Mouse (Mus musculus): ENCODE data around the gene Nhs. TPM values are rescaled to one million over a fixed set of nuclear protein-coding genes. Genes with fewer than 3 reads are reported as not detected.

The Nhs gene
- polyA plus RNA-seq, 1 experiment, result 1.1 TPM

DNA sequence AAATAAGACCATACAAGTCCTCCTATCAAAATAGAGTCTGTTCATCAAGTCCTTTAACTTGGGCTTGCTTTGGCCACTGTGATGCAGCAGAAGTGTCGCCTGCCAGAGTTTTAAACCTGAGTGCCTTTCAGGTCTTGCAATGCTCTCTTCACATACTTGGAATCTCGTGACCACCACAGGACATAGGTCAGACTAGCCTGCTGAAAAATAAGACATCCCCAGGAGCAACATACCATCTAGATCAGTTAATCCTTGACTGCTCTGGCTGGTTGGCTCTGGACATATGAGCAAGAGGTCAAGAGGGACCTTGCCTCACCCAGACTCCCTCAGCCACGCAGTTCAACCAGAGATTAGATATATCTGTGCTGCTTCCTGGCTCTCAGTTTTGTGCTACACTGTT is 137.8 kb downstream of the Nhs start:
- no peak for TF ChIP-seq CTCF (IDR thresholded peaks at IDR 0.05; ENCODE audit: extremely low read depth, insufficient read depth, low read length)
- Histone ChIP-seq H3K4me3 (ENCODE audit: insufficient read depth, low read length) (no peak overlapping the region), H3K27ac (ENCODE audit: insufficient read depth, low read length) (no peak overlapping the region), H3K4me1 (ENCODE audit: control insufficient read depth, insufficient read depth, low read length) (no peaks in the 10 kb centered on the region)

DNA sequence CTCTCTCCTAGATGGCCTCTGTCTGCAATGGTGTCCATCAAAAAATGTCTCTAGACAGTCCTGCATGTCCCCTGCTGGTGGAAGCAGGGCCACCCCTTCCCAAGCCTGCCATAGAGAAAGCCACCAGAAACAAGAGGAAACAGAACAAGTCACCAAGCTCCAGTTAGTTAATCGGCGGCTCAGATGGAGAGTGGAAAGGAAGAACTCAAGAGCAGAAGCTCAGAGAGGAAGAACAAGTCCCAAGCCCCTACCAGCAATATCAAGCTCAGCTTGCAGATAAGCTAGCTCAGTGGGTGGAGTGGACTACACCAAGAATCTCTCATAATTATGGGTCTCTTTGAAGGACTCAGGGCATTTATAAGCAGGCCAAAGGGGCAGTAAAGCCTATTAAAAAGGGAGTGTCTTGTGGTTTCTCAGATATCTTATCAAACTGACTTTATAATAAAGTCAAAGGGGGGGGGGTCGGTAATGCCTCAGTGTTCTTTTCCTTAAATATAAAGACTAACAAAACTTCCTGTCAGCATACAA is 139.4 kb downstream of the Nhs start:
- no peaks in the 10 kb centered on the region for H3K4me1 ChIP-seq (ENCODE audit: control insufficient read depth, insufficient read depth, low read length)
- H3K27ac ChIP-seq (ENCODE audit: insufficient read depth, low read length), result no peak overlapping the region
- TF ChIP-seq CTCF (IDR thresholded peaks at IDR 0.05; ENCODE audit: extremely low read depth, insufficient read depth, low read length) (no peak), POLR2A (IDR thresholded peaks at IDR 0.05; ENCODE audit: extremely low read depth, insufficient read depth, low read length) (no peak)
- no peak overlapping the region for H3K4me3 ChIP-seq (ENCODE audit: insufficient read depth, low read length)

- TF ChIP-seq CTCF (IDR thresholded peaks at IDR 0.05; ENCODE audit: extremely low read depth, insufficient read depth, low read length) (no peak), POLR2A (IDR thresholded peaks at IDR 0.05; ENCODE audit: extremely low read depth, insufficient read depth, low read length) (no peak)
- H3K4me3 ChIP-seq (ENCODE audit: insufficient read depth, low read length), result no peak overlapping the region
- H3K4me1 ChIP-seq (ENCODE audit: control insufficient read depth, insufficient read depth, low read length), result no peaks in the 10 kb centered on the region
- no peak overlapping the region for H3K27ac ChIP-seq (ENCODE audit: insufficient read depth, low read length)
Measured at GRCm38 (mm10) chrX:162017471-162017870, 142.1 kb downstream of the Nhs start.

DNA sequence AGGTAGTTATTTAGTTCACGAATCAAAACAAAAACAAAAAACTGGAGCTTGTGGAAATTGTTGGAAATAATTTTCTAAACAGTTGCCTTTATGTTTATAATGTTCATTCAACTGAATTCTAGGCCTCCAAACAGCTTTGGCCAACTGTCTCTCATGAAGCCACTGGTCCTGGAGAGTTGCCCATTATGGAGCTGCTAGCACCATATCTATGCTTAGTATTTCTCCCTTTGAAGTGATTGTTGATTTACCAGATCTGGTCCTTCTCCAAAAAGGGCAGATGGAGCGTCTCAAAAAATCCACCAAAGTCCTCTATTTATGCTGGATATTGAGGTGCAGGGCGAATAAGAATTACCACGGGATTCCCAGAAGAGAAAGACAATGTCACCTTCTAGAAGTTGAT is 147.0 kb downstream of the Nhs start:
- Histone ChIP-seq H3K4me1 (ENCODE audit: control insufficient read depth, insufficient read depth, low read length) (no peaks in the 10 kb centered on the region), H3K4me3 (ENCODE audit: insufficient read depth, low read length) (no peak overlapping the region), H3K27ac (ENCODE audit: insufficient read depth, low read length) (no peak overlapping the region)
- no peak for TF ChIP-seq CTCF (IDR thresholded peaks at IDR 0.05; ENCODE audit: extremely low read depth, insufficient read depth, low read length)
- TF ChIP-seq POLR2A (IDR thresholded peaks at IDR 0.05; ENCODE audit: extremely low read depth, insufficient read depth, low read length), result no peak

- Histone ChIP-seq H3K4me1 (ENCODE audit: control insufficient read depth, insufficient read depth, low read length) (no peaks in the 10 kb centered on the region), H3K4me3 (ENCODE audit: insufficient read depth, low read length) (no peak overlapping the region), H3K27ac (ENCODE audit: insufficient read depth, low read length) (no peak overlapping the region)
- TF ChIP-seq POLR2A (IDR thresholded peaks at IDR 0.05; ENCODE audit: extremely low read depth, insufficient read depth, low read length), result no peak
Measured at GRCm38 (mm10) chrX:162009876-162010275, 149.7 kb downstream of the Nhs start.

GRCm38 (mm10) chrX:162003818-162004217 is 155.7 kb downstream of the Nhs start:
- TF ChIP-seq POLR2A (IDR thresholded peaks at IDR 0.05; ENCODE audit: extremely low read depth, insufficient read depth, low read length) (no peak), CTCF (IDR thresholded peaks at IDR 0.05; ENCODE audit: extremely low read depth, insufficient read depth, low read length) (no peak)
- Histone ChIP-seq H3K4me1 (ENCODE audit: control insufficient read depth, insufficient read depth, low read length) (no peaks in the 10 kb centered on the region), H3K27ac (ENCODE audit: insufficient read depth, low read length) (no peak overlapping the region), H3K4me3 (ENCODE audit: insufficient read depth, low read length) (no peak overlapping the region)

DNA sequence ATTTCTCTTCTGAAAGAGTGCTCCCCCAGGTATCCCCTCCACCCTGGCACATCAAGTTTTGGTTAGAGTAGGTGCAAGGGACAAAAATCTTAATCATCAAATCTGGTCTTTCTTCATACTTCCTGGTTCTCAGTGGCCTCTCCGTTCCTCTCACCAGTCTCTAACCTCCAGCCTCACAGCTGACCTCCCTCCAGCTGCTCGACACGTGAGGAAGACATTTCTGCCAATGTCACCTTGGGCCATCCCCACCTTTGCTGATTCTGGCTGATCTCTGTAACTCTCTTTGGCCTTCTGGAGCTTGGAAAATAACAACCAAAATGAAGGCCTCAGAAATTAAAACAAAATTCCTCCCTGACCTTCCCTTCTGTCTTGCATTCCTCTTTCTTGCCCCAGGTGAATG is 160.7 kb downstream of the Nhs start:
- TF ChIP-seq POLR2A (IDR thresholded peaks at IDR 0.05; ENCODE audit: extremely low read depth, insufficient read depth, low read length) (no peak), CTCF (IDR thresholded peaks at IDR 0.05; ENCODE audit: extremely low read depth, insufficient read depth, low read length) (no peak)
- no peak overlapping the region for H3K27ac ChIP-seq (ENCODE audit: insufficient read depth, low read length)
- no peaks in the 10 kb centered on the region for H3K4me1 ChIP-seq (ENCODE audit: control insufficient read depth, insufficient read depth, low read length)
- H3K4me3 ChIP-seq (ENCODE audit: insufficient read depth, low read length), result no peak overlapping the region

DNA sequence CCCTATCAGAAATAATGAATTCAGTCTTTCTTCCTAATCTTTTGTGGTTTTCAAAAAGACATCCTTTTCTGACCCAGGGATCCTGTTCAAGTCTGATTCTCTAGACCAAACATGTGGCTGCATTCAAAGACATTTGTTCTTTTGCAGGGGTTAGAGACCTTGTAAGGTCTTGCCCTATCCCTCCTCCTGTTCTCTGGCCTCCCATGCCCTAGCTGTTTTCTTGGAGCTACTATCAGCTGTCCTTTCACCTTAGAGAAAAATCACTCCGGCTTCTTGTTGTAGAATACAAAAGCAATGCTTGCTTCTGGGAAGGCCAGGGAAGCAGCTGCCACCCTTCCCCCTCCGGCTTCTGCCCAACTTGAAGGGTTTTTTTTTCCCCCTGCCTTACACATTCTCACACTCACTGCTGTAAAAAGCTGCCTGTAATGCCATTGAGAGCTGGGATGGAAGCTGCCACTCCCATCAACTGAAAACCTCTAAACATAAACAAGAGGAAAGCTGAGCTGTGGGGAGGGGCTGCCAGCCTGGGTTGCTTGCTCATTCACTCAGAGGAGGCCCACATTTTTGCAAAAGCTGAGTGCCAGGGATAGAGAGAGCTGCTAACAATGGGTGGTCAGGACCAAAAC is 162.2 kb downstream of the Nhs start:
- no peak for TF ChIP-seq CTCF (IDR thresholded peaks at IDR 0.05; ENCODE audit: extremely low read depth, insufficient read depth, low read length)
- no peak for TF ChIP-seq POLR2A (IDR thresholded peaks at IDR 0.05; ENCODE audit: extremely low read depth, insufficient read depth, low read length)
- Histone ChIP-seq H3K27ac (ENCODE audit: insufficient read depth, low read length) (no peak overlapping the region), H3K4me3 (ENCODE audit: insufficient read depth, low read length) (no peak overlapping the region), H3K4me1 (ENCODE audit: control insufficient read depth, insufficient read depth, low read length) (no peaks in the 10 kb centered on the region)

GRCm38 (mm10) chrX:161990171-161990570 is 169.4 kb downstream of the Nhs start:
- Histone ChIP-seq H3K4me1 (ENCODE audit: control insufficient read depth, insufficient read depth, low read length) (no peaks in the 10 kb centered on the region), H3K4me3 (ENCODE audit: insufficient read depth, low read length) (no peak overlapping the region), H3K27ac (ENCODE audit: insufficient read depth, low read length) (no peak overlapping the region)
- no peak for TF ChIP-seq POLR2A (IDR thresholded peaks at IDR 0.05; ENCODE audit: extremely low read depth, insufficient read depth, low read length)
- no peak for TF ChIP-seq CTCF (IDR thresholded peaks at IDR 0.05; ENCODE audit: extremely low read depth, insufficient read depth, low read length)

DNA sequence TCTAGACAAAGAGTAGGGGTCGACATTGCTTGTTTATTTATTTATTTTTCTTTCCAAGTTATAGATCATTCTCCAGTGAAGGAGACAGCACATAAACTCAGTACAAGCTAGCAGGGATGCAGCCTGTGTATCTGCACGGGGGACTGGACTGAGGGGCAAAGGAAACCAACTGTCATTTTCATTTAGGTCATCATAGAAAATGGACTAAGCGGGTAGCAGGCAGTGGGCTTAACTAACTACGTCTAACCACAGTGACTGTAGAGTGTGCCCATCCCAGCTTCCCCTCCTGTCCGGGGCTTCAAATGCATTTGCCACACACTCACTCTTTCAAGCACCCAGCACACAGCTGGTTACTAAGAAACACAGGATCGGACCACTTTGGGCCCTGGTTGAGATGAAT is 174.6 kb downstream of the Nhs start:
- no peak for TF ChIP-seq CTCF (IDR thresholded peaks at IDR 0.05; ENCODE audit: extremely low read depth, insufficient read depth, low read length)
- no peak for TF ChIP-seq POLR2A (IDR thresholded peaks at IDR 0.05; ENCODE audit: extremely low read depth, insufficient read depth, low read length)
- no peak overlapping the region for H3K27ac ChIP-seq (ENCODE audit: insufficient read depth, low read length)
- H3K4me3 ChIP-seq (ENCODE audit: insufficient read depth, low read length), result no peak overlapping the region
- H3K4me1 ChIP-seq (ENCODE audit: control insufficient read depth, insufficient read depth, low read length), result no peaks in the 10 kb centered on the region

All from cortical plate, adult 2 months (tissue).